Mouse (Mus musculus) MEL (cell line): ENCODE measurements around the gene 1700092M07Rik. TPM values are rescaled to one million over a fixed set of nuclear protein-coding genes. Genes with fewer than 3 reads are reported as not detected.

Experiments
- DNase-seq: peaks from one replicate; pipeline ENCODE4 v3.0.0; 2011; ENCODE audit warnings: low read depth, low spot score
- H3K27ac ChIP-seq: 2 replicates; pipeline ENCODE4 v1.5.1; 2012; ENCODE audit warnings: low read depth, mild to moderate bottlenecking, control low read depth, low read length, moderate library complexity; ENCODE audit not compliant: control insufficient read depth
- H3K27me3 ChIP-seq, 2 experiments: fragments of 150-350 bp in 1 of 2; sonication (generic) in 1 of 2; 2 replicates each; pipeline ENCODE4 v1.6.1; 2012; ENCODE audit warnings: low read length in 2 of 2, mild to moderate bottlenecking in 2 of 2, improper control_type of control experiment in 1 of 2, moderate library complexity in 1 of 2; ENCODE audit not compliant: insufficient read depth in 2 of 2, control insufficient read depth in 1 of 2
- H3K36me3 ChIP-seq, 2 experiments: 2 replicates each; pipeline ENCODE4 v1.6.1; 2012 to 2014; ENCODE audit warnings: low read length in 2 of 2, improper control_type of control experiment in 1 of 2, inconsistent platforms in 1 of 2, mild to moderate bottlenecking in 1 of 2; ENCODE audit not compliant: insufficient read depth in 2 of 2, control insufficient read depth in 1 of 2
- H3K4me1 ChIP-seq, 2 experiments: fragments of 150-350 bp in 1 of 2; sonication (generic) in 1 of 2; 2 replicates each; pipeline ENCODE4 v1.6.1; 2012; ENCODE audit warnings: low read length in 2 of 2, improper control_type of control experiment in 1 of 2, mild to moderate bottlenecking in 1 of 2; ENCODE audit not compliant: insufficient read depth in 2 of 2, control insufficient read depth in 1 of 2
- H3K4me3 ChIP-seq, 2 experiments: fragments of 150-350 bp in 1 of 2; sonication (generic) in 1 of 2; 2 replicates each; pipeline ENCODE4 v1.5.1; 2012; ENCODE audit warnings: low read depth in 2 of 2, low read length in 2 of 2, mild to moderate bottlenecking in 2 of 2, moderate library complexity in 2 of 2, control low read depth in 1 of 2, improper control_type of control experiment in 1 of 2; ENCODE audit not compliant: control insufficient read depth in 1 of 2, insufficient read depth in 1 of 2
- H3K79me2 ChIP-seq: 2 replicates; pipeline ENCODE4 v1.6.1; 2012; ENCODE audit warnings: mild to moderate bottlenecking, low read length, moderate library complexity; ENCODE audit not compliant: control insufficient read depth, poor library complexity, insufficient read depth
- H3K9ac ChIP-seq: 2 replicates; pipeline ENCODE4 v1.6.1; 2012; ENCODE audit warnings: low read depth, mild to moderate bottlenecking, control low read depth, low read length, moderate library complexity; ENCODE audit not compliant: control insufficient read depth, poor library complexity, severe bottlenecking
- H3K9me3 ChIP-seq: fragments of 150-350 bp; sonication (generic); replicated peaks from 2 replicates; pipeline ENCODE4 v1.6.1; 2012; ENCODE audit warnings: mild to moderate bottlenecking, low read length, improper control_type of control experiment, moderate library complexity; ENCODE audit not compliant: insufficient read depth
- BHLHE40 ChIP-seq: IDR thresholded peaks from 2 replicates; pipeline ENCODE4 v1.6.1; 2012; ENCODE audit warnings: low read depth, mild to moderate bottlenecking, inconsistent platforms, low read length, improper control_type of control experiment, borderline replicate concordance
- CHD1 ChIP-seq: IDR thresholded peaks from 2 replicates; pipeline ENCODE4 v1.6.1; 2012; ENCODE audit warnings: low read depth, mild to moderate bottlenecking, inconsistent platforms, low read length, improper control_type of control experiment
- CHD2 ChIP-seq: IDR thresholded peaks from 2 replicates; pipeline ENCODE4 v1.6.1; 2011; ENCODE audit warnings: low read length, improper control_type of control experiment
- CTCF ChIP-seq, 3 experiments: IDR thresholded peaks in 2 of 3; conservative IDR thresholded peaks in 1 of 3; 2 replicates each; pipeline ENCODE4 v1.5.1; 2011 to 2012; ENCODE audit warnings: low read length in 3 of 3, low read depth in 2 of 3, mild to moderate bottlenecking in 2 of 3, improper control_type of control experiment in 1 of 3, inconsistent platforms in 1 of 3, mixed read lengths in 1 of 3, moderate library complexity in 1 of 3; ENCODE audit not compliant: control insufficient read depth in 1 of 3, insufficient read depth in 1 of 3, poor library complexity in 1 of 3, severe bottlenecking in 1 of 3
- ELF1 ChIP-seq: IDR thresholded peaks from 2 replicates; pipeline ENCODE4 v1.6.1; 2014; ENCODE audit warnings: low read depth, mild to moderate bottlenecking, inconsistent platforms, low read length, improper control_type of control experiment, moderate library complexity
- EP300 ChIP-seq, 2 experiments: IDR thresholded peaks; 2 replicates each; pipeline ENCODE4 v1.6.1; 2011; ENCODE audit warnings: improper control_type of control experiment in 2 of 2, low read length in 2 of 2, low read depth in 1 of 2, mild to moderate bottlenecking in 1 of 2
- ETS1 ChIP-seq: IDR thresholded peaks from 2 replicates; pipeline ENCODE4 v1.6.1; 2012; ENCODE audit warnings: low read depth, mild to moderate bottlenecking, inconsistent platforms, low read length, improper control_type of control experiment, moderate library complexity
- HCFC1 ChIP-seq: IDR thresholded peaks from 2 replicates; pipeline ENCODE4 v1.6.1; 2012; ENCODE audit warnings: low read depth, mild to moderate bottlenecking, inconsistent platforms, low read length, improper control_type of control experiment, moderate library complexity
- JUND ChIP-seq: IDR thresholded peaks from 2 replicates; pipeline ENCODE4 v1.6.1; 2011; ENCODE audit warnings: low read depth, mild to moderate bottlenecking, improper control_type of control experiment, low read length
- KAT2A ChIP-seq: conservative IDR thresholded peaks from 2 replicates; pipeline ENCODE4 v1.6.1; 2012; ENCODE audit warnings: low read depth, low read length, improper control_type of control experiment, inconsistent platforms
- MAX ChIP-seq: IDR thresholded peaks from 2 replicates; pipeline ENCODE4 v1.6.1; 2011; ENCODE audit warnings: low read length, improper control_type of control experiment
- MEF2A ChIP-seq: IDR thresholded peaks from 2 replicates; pipeline ENCODE4 v1.6.1; 2014; ENCODE audit warnings: low read depth, mild to moderate bottlenecking, inconsistent platforms, low read length, improper control_type of control experiment; ENCODE audit not compliant: poor library complexity, insufficient replicate concordance, severe bottlenecking; ENCODE audit errors: extremely low read depth
- MYC ChIP-seq: IDR thresholded peaks from 2 replicates; pipeline ENCODE4 v1.6.1; 2011; ENCODE audit warnings: low read depth, mild to moderate bottlenecking, low read length, improper control_type of control experiment, moderate library complexity
- NELFE ChIP-seq: IDR thresholded peaks from 2 replicates; pipeline ENCODE4 v1.6.1; 2011; ENCODE audit warnings: low read depth, low read length, improper control_type of control experiment
- NRF1 ChIP-seq: IDR thresholded peaks from 2 replicates; pipeline ENCODE4 v1.6.1; 2014; ENCODE audit warnings: low read depth, mild to moderate bottlenecking, inconsistent platforms, low read length, improper control_type of control experiment, moderate library complexity; ENCODE audit not compliant: poor library complexity, insufficient read depth, severe bottlenecking
- POLR2A ChIP-seq, 2 experiments: IDR thresholded peaks; 2 replicates each; pipeline ENCODE4 v1.6.1; 2011 to 2012; ENCODE audit warnings: low read length in 2 of 2, mild to moderate bottlenecking in 2 of 2, control low read depth in 1 of 2, improper control_type of control experiment in 1 of 2, low read depth in 1 of 2, moderate library complexity in 1 of 2; ENCODE audit not compliant: control insufficient read depth in 1 of 2, insufficient read depth in 1 of 2, poor library complexity in 1 of 2
- RAD21 ChIP-seq: IDR thresholded peaks from 2 replicates; pipeline ENCODE4 v1.6.1; 2011; ENCODE audit warnings: mild to moderate bottlenecking, low read depth, low read length, improper control_type of control experiment
- RCOR1 ChIP-seq: IDR thresholded peaks from 2 replicates; pipeline ENCODE4 v1.6.1; 2012; ENCODE audit warnings: low read depth, mild to moderate bottlenecking, inconsistent platforms, low read length, improper control_type of control experiment
- SIN3A ChIP-seq: IDR thresholded peaks from 2 replicates; pipeline ENCODE4 v1.6.1; 2012; ENCODE audit warnings: low read length, improper control_type of control experiment, inconsistent platforms
- SMC3 ChIP-seq: IDR thresholded peaks from 2 replicates; pipeline ENCODE4 v1.6.1; 2011; ENCODE audit warnings: low read depth, low read length, improper control_type of control experiment
- TBP ChIP-seq: IDR thresholded peaks from 2 replicates; pipeline ENCODE4 v1.8.0; 2011; ENCODE audit warnings: low read depth, low read length, improper control_type of control experiment
- TCF12 ChIP-seq: IDR thresholded peaks from 2 replicates; pipeline ENCODE4 v1.6.1; 2014; ENCODE audit warnings: low read depth, mild to moderate bottlenecking, inconsistent platforms, low read length, improper control_type of control experiment, moderate library complexity
- UBTF ChIP-seq: IDR thresholded peaks from 2 replicates; pipeline ENCODE4 v1.6.1; 2012; ENCODE audit warnings: low read depth, mild to moderate bottlenecking, inconsistent platforms, low read length, improper control_type of control experiment, moderate library complexity, borderline replicate concordance; ENCODE audit not compliant: insufficient read depth
- USF1 ChIP-seq: IDR thresholded peaks from 2 replicates; pipeline ENCODE4 v1.6.1; 2014; ENCODE audit warnings: low read depth, mild to moderate bottlenecking, inconsistent platforms, low read length, improper control_type of control experiment, moderate library complexity
- USF2 ChIP-seq, 2 experiments: IDR thresholded peaks; 2 replicates each; pipeline ENCODE4 v1.6.1; 2011 to 2012; ENCODE audit warnings: improper control_type of control experiment in 2 of 2, low read length in 2 of 2, borderline replicate concordance in 1 of 2, inconsistent platforms in 1 of 2, low read depth in 1 of 2, mild to moderate bottlenecking in 1 of 2; ENCODE audit not compliant: insufficient read depth in 1 of 2
- ZC3H11A ChIP-seq: IDR thresholded peaks from 2 replicates; pipeline ENCODE4 v1.6.1; 2012; ENCODE audit warnings: low read depth, mild to moderate bottlenecking, inconsistent platforms, low read length, improper control_type of control experiment
- ZKSCAN1 ChIP-seq: IDR thresholded peaks from 2 replicates; pipeline ENCODE4 v1.6.1; 2012; ENCODE audit warnings: low read depth, mild to moderate bottlenecking, inconsistent platforms, low read length, improper control_type of control experiment, moderate library complexity
- ZNF384 ChIP-seq: IDR thresholded peaks from 2 replicates; pipeline ENCODE4 v1.6.1; 2012; ENCODE audit warnings: low read depth, mild to moderate bottlenecking, inconsistent platforms, low read length, improper control_type of control experiment
- polyA plus RNA-seq, 2 experiments: library from polyadenylated mRNA; stranded (reverse) in 1 of 2; unstranded in 1 of 2; fragments of >175 nt in 1 of 2; fragments of >200 nt in 1 of 2; gene quantifications; 2 replicates each; pipeline versions ENCODE4 v1.2.1 to v1.2.4; 2012; ENCODE audit warnings: low replicate concordance in 2 of 2, low read depth in 1 of 2; ENCODE audit not compliant: insufficient read length in 2 of 2, insufficient read depth in 1 of 2, missing spikeins in 1 of 2
- total RNA-seq: library from RNA; depleted of rRNA; stranded (reverse); fragments of 300-350 nt; gene quantifications from 2 replicates; pipeline ENCODE4 v1.2.3, GENCODE M21; 2012

1700092M07Rik gene
- total and polyA plus RNA-seq, 3 experiments = 3.3 to 4.3 TPM; not detected in 1

- peak overlapping the region; percentile 94 for H3K27ac ChIP-seq
- H3K36me3 ChIP-seq = peaks cover 15 to 22% of the 10 kb centered on the region in 2 experiments
- peaks cover 36% of the 10 kb centered on the region for H3K79me2 ChIP-seq
- H3K27me3 ChIP-seq = no peaks in the 10 kb centered on the region
- peak; percentile 54 for DNase-seq
- H3K9ac ChIP-seq = peak overlapping the region; percentile 89
- H3K9me3 ChIP-seq = no peaks in the 10 kb centered on the region
- TF ChIP-seq JUND (no peak), ZNF384 (no peak), ETS1 (no peak), NRF1 (no peak), HCFC1 (no peak), USF2 (IDR thresholded peaks at IDR 0.05; ENCODE audit: borderline replicate concordance in 1 of 2, insufficient read depth in 1 of 2, low read depth in 1 of 2, low read length in 2 of 2) (no peak), CHD1 (no peak), CTCF (IDR thresholded peaks at IDR 0.05 in 2 of 3, conservative IDR thresholded peaks at IDR 0.05 in 1 of 3; ENCODE audit: control insufficient read depth in 1 of 3, insufficient read depth in 1 of 3, low read depth in 2 of 3, low read length in 3 of 3, poor library complexity in 1 of 3, severe bottlenecking in 1 of 3) (no peak), MYC (peak; percentile 16; the same call in 1 of the 2 replicates), POLR2A (IDR thresholded peaks at IDR 0.05; ENCODE audit: control insufficient read depth in 1 of 2, insufficient read depth in 1 of 2, low read depth in 1 of 2, low read length in 2 of 2, poor library complexity in 1 of 2) (no peak; a peak in 1 of 4 replicates), ELF1 (no peak), TBP (no peak), USF1 (peak; percentile 37; the same call in 1 of the 2 replicates), BHLHE40 (no peak), CHD2 (no peak), SMC3 (no peak), MAX (0 out of 2 replicates have a peak, but pooled peaks have one; percentile 27), EP300 (IDR thresholded peaks at IDR 0.05; ENCODE audit: low read depth in 1 of 2, low read length in 2 of 2) (no peak), RCOR1 (peak; percentile 84), NELFE (no peak), TCF12 (no peak)
- H3K4me1 ChIP-seq = peaks cover 0 to 9% of the 10 kb centered on the region in 2 experiments; a peak in 1 of 4 replicates
- H3K4me3 ChIP-seq = peak overlapping the region; percentile 51 to 60
Measured at GRCm38 (mm10) chr19:8722021-8722420, 18.5 kb upstream of the 1700092M07Rik start.

- DNase-seq = no peak
- peak overlapping the region; percentile 89 for H3K9ac ChIP-seq
- TF ChIP-seq USF1 = no peak
- no peak for TF ChIP-seq NRF1
- no peak for TF ChIP-seq USF2 (IDR thresholded peaks at IDR 0.05; ENCODE audit: borderline replicate concordance in 1 of 2, insufficient read depth in 1 of 2, low read depth in 1 of 2, low read length in 2 of 2)
- TF ChIP-seq MYC = peak; percentile 74; the same call in 1 of the 2 replicates
- no peak for TF ChIP-seq ZC3H11A
- no peak for TF ChIP-seq JUND
- TF ChIP-seq POLR2A (IDR thresholded peaks at IDR 0.05; ENCODE audit: control insufficient read depth in 1 of 2, insufficient read depth in 1 of 2, low read depth in 1 of 2, low read length in 2 of 2, poor library complexity in 1 of 2) = no peak
- no peak for TF ChIP-seq ZKSCAN1
- TF ChIP-seq ETS1 = 0 out of 2 replicates have a peak, but pooled peaks have one; percentile 25
- TF ChIP-seq MAX = peak; percentile 49; the same call in 1 of the 2 replicates
- TF ChIP-seq CHD2 = no peak
- TF ChIP-seq RAD21 = no peak
- no peak for TF ChIP-seq UBTF
- no peak for TF ChIP-seq BHLHE40
- TF ChIP-seq NELFE = no peak
- no peak for TF ChIP-seq HCFC1
- TF ChIP-seq MEF2A = no peak
- TF ChIP-seq SIN3A = peak; percentile 88
- no peak for TF ChIP-seq KAT2A
Measured at GRCm38 (mm10) chr19:8722559-8722906, 18.0 kb upstream of the 1700092M07Rik start.

More at GRCm38 (mm10) chr19:8722559-8722906, 18.0 kb upstream of the 1700092M07Rik start:
- H3K9me3 ChIP-seq = no peaks in the 10 kb centered on the region
- peaks cover 0 to 7% of the 10 kb centered on the region in 2 experiments; a peak in 1 of 4 replicates for H3K4me1 ChIP-seq
- H3K36me3 ChIP-seq = peaks cover 12 to 22% of the 10 kb centered on the region in 2 experiments
- no peaks in the 10 kb centered on the region for H3K27me3 ChIP-seq
- peaks cover 36% of the 10 kb centered on the region for H3K79me2 ChIP-seq
- peak overlapping the region; percentile 94 for H3K27ac ChIP-seq
- H3K4me3 ChIP-seq = peak overlapping the region; percentile 51 to 83
